Mouse (Mus musculus): ENCODE data around the gene Nat10.

Gene Nat10

GRCm38 (mm10) chr2:103690425-103690824, 70.6 kb downstream of the Nat10 start:
- DNase-seq = peak; percentile 54 to 64

GRCm38 (mm10) chr2:103687888-103688287, 73.2 kb downstream of the Nat10 start:
- DNase-seq = no peak

- DNase-seq = no peak
These were observed 73.9 kb downstream of the Nat10 start for GRCm38 (mm10) chr2:103687143-103687542.

GRCm38 (mm10) chr2:103685581-103685980, 75.5 kb downstream of the Nat10 start:
- DNase-seq = no peak

GRCm38 (mm10) chr2:103684926-103685577, 76.0 kb downstream of the Nat10 start:
- DNase-seq = no peak

- DNase-seq = no peak
These were observed 76.6 kb downstream of the Nat10 start for GRCm38 (mm10) chr2:103684431-103684830.

- no peak for DNase-seq
These were observed 78.1 kb downstream of the Nat10 start for GRCm38 (mm10) chr2:103682927-103683442.

- DNase-seq = no peak
These were observed 78.8 kb downstream of the Nat10 start for GRCm38 (mm10) chr2:103682261-103682722.

GRCm38 (mm10) chr2:103681149-103681548, 79.9 kb downstream of the Nat10 start:
- DNase-seq = peak; percentile 36 to 54

GRCm38 (mm10) chr2:103680364-103681110, 80.5 kb downstream of the Nat10 start:
- DNase-seq = no peak

- no peak for DNase-seq
These were observed 82.6 kb downstream of the Nat10 start for GRCm38 (mm10) chr2:103678433-103678832.

GRCm38 (mm10) chr2:103677614-103678369, 83.3 kb downstream of the Nat10 start:
- no peak for DNase-seq

GRCm38 (mm10) chr2:103676808-103677207, 84.3 kb downstream of the Nat10 start:
- no peak for DNase-seq

GRCm38 (mm10) chr2:103675391-103675790, 85.7 kb downstream of the Nat10 start:
- peak; percentile 43 to 62 for DNase-seq

- DNase-seq = no peak
These were observed 87.5 kb downstream of the Nat10 start for GRCm38 (mm10) chr2:103673609-103674008.

GRCm38 (mm10) chr2:103672573-103673119, 88.4 kb downstream of the Nat10 start:
- DNase-seq = no peak

All from cerebellum, postnatal 25 days (tissue).